Mouse (Mus musculus) intestine, postnatal 0 days (tissue): ENCODE results near the gene Bckdk. TPM values are rescaled to one million over a fixed set of nuclear protein-coding genes. Genes with fewer than 3 reads are reported as not detected.
A peak's percentile ranks its signal among the peaks of the same experiment; 100 is the strongest.

Source experiments
- ATAC-seq: fragments of 200-750 bp; cut with Nextera tagmentation; 2 replicates; pipeline ENCODE4 v1.8.0; 2017; ENCODE audit warnings: mild to moderate bottlenecking, moderate TSS enrichment, moderate library complexity
- H3K27ac ChIP-seq: fragments of 300-500 bp; sonication (generic); 2 replicates; pipeline ENCODE4 v1.5.1; 2014; ENCODE audit warnings: mild to moderate bottlenecking, low read depth, low read length, moderate library complexity
- H3K27me3 ChIP-seq: fragments of 300-500 bp; sonication (generic); replicated peaks from 2 replicates; pipeline ENCODE4 v1.6.1; 2014; ENCODE audit warnings: low read length, mixed read lengths; ENCODE audit not compliant: control insufficient read depth, insufficient read depth
- H3K36me3 ChIP-seq: fragments of 300-500 bp; sonication (generic); 2 replicates; pipeline ENCODE4 v1.6.1; 2014; ENCODE audit warnings: mild to moderate bottlenecking, moderate library complexity; ENCODE audit not compliant: control insufficient read depth, insufficient read depth
- H3K4me1 ChIP-seq: fragments of 300-500 bp; sonication (generic); replicated peaks from 2 replicates; pipeline ENCODE4 v1.6.1; 2014; ENCODE audit warnings: antibody characterized with exemption, low read length, mixed read lengths; ENCODE audit not compliant: control insufficient read depth, insufficient read depth
- H3K4me2 ChIP-seq: fragments of 300-500 bp; sonication (generic); replicated peaks from 2 replicates; pipeline ENCODE4 v1.6.1; 2014; ENCODE audit warnings: low read depth, mild to moderate bottlenecking, moderate library complexity
- H3K4me3 ChIP-seq: fragments of 300-500 bp; sonication (generic); 2 replicates; pipeline ENCODE4 v1.5.1; 2014; ENCODE audit warnings: low read depth, low read length
- H3K9ac ChIP-seq: fragments of 300-500 bp; sonication (generic); 2 replicates; pipeline ENCODE4 v1.6.1; 2014; ENCODE audit warnings: mild to moderate bottlenecking, low read depth, low read length
- H3K9me3 ChIP-seq: fragments of 300-500 bp; sonication (generic); 2 replicates; pipeline ENCODE4 v1.6.1; 2016; ENCODE audit warnings: mixed run types; ENCODE audit not compliant: control insufficient read depth
- CTCF ChIP-seq: sonication (generic); IDR thresholded peaks from 2 replicates; pipeline ENCODE4 v1.5.1; 2016; ENCODE audit warnings: low read depth, mild to moderate bottlenecking, control low read depth, antibody characterized with exemption, moderate library complexity
- WGBS: fragments of 180-500 bp; shearing (Covaris S2); extraction: QIAGEN DNeasy Blood & Tissue Kit; methylation state at CpG from one replicate; pipeline ENCODE4 v1.1.7; 2014; 5-methylcytosine and 5-hydroxymethylcytosine counted together
- polyA plus RNA-seq: library from polyadenylated mRNA; unstranded; fragments of >200 nt; fragmentation: Nextera tagmentation; extraction: Ambion mirVana; gene quantifications from 2 replicates; pipeline ENCODE4 v1.2.1, GENCODE M21; 2015

Bckdk gene
- polyA plus RNA-seq, 1 experiment from 2014 or later = 94.0 TPM

DNA sequence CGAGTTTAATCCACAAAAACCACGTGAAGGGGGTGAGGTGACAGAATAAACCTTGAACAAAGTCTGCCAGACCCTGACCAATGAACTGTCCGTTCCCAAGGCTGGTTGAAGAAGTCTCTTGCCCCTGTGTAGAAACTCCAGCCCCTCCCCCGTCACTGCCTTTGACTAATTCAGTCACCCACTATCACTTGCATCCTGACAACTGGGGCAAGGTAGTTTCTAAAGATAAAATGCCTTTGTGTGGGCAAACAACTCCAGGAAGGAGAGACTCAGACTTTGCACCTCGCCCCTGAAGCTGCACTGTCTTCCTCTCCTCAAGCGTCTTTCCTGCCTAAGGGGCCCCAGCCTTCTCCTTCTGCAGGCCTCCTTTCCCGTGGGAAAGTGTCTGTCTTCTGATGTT is 3.9 kb upstream of the Bckdk start:
- H3K9ac ChIP-seq = peak overlapping the region; percentile 31; the same call in 1 of the 2 replicates
- no peak overlapping the region for H3K4me3 ChIP-seq
- H3K27me3 ChIP-seq = no peaks in the 10 kb centered on the region
- TF ChIP-seq CTCF = no peak
- H3K4me2 ChIP-seq = peak overlapping the region; percentile 46
- no peaks in the 10 kb centered on the region for H3K9me3 ChIP-seq
- 18% methylated on average over 7 of the region's 7 CpGs for WGBS
- peaks cover 4% of the 10 kb centered on the region; the same call in 1 of the 2 replicates for H3K4me1 ChIP-seq
- H3K36me3 ChIP-seq = no peaks in the 10 kb centered on the region
- peak overlapping the region; percentile 82 for H3K27ac ChIP-seq
- peak; percentile 49 for ATAC-seq

DNA sequence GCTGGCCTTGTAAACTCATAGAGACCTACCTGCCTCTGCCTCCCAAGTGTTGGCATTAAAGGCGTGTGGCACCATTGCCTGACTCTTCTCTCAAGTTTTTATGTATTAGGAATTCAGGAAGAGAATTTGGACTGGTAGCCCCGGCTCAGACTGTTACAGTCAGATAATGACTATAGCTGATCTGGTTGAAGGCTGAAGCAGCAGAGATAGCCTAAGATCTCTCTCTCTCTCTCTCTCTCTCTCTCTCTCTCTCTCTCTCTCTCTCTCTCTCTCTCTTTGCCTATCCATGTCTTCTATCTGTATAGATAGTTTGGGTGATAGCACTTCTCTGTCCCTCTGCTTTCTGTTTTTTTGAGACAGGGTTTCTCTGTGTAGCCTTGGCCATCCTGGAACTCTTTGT is 2.1 kb upstream of the Bckdk start:
- Histone ChIP-seq H3K4me1 (no peaks in the 10 kb centered on the region), H3K27me3 (no peaks in the 10 kb centered on the region), H3K4me3 (no peak overlapping the region), H3K36me3 (peaks cover 17% of the 10 kb centered on the region), H3K4me2 (no peak overlapping the region), H3K9ac (no peak overlapping the region), H3K27ac (no peak overlapping the region), H3K9me3 (no peaks in the 10 kb centered on the region)
- TF ChIP-seq CTCF = no peak
- WGBS = 75% methylated on average over 2 of the region's 2 CpGs
- ATAC-seq = no peak

DNA sequence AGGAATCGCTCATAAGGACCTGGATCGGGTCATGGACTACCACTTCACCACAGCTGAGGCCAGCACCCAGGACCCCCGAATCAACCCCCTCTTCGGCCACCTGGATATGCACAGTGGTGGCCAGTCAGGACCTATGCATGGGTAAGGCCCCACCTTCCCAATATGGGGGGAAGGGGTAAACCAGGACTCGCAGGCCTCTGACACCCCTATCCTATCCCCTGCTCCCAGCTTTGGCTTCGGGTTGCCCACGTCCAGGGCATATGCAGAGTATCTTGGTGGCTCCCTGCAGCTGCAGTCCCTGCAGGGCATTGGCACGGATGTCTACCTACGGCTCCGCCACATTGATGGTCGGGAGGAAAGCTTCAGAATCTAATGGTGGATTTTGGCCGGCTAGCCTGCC is 4.1 kb downstream of the Bckdk start:
- Histone ChIP-seq H3K4me1 (peaks cover 4% of the 10 kb centered on the region; the same call in 1 of the 2 replicates), H3K36me3 (peaks cover 39% of the 10 kb centered on the region), H3K9me3 (no peaks in the 10 kb centered on the region), H3K4me3 (no peak overlapping the region), H3K27ac (no peak overlapping the region), H3K4me2 (no peak overlapping the region), H3K9ac (no peak overlapping the region), H3K27me3 (no peaks in the 10 kb centered on the region)
- TF ChIP-seq CTCF = no peak
- ATAC-seq = no peak
- WGBS = 94% methylated on average over 12 of the region's 12 CpGs

DNA sequence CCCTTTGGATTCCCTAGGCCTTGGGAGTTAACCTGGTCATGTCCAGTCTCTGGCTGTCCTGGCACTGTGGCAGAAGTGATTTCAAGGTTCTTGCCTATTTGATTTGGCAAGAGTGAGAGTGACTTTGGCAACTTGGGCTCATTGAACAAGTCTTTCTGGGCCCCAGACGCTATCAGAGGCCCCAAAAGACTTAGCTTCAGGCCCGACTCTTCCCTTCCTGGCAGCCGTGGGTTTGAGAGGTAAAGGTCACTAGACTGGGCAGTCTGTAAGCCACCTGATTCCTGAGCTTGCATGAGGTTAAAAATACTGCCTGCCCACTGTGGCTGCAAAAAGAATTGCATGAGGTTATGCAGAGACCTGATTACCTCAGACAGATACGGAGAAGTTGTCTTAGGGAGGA is 4.8 kb downstream of the Bckdk start:
- Histone ChIP-seq H3K9me3 (no peaks in the 10 kb centered on the region), H3K4me1 (peaks cover 4% of the 10 kb centered on the region; the same call in 1 of the 2 replicates), H3K27ac (peak overlapping the region; percentile 46; the same call in 1 of the 2 replicates), H3K4me2 (no peak overlapping the region), H3K9ac (no peak overlapping the region), H3K27me3 (no peaks in the 10 kb centered on the region), H3K36me3 (peaks cover 39% of the 10 kb centered on the region), H3K4me3 (no peak overlapping the region)
- 64% methylated on average over 4 of the region's 4 CpGs for WGBS
- TF ChIP-seq CTCF = no peak
- no peak for ATAC-seq

DNA sequence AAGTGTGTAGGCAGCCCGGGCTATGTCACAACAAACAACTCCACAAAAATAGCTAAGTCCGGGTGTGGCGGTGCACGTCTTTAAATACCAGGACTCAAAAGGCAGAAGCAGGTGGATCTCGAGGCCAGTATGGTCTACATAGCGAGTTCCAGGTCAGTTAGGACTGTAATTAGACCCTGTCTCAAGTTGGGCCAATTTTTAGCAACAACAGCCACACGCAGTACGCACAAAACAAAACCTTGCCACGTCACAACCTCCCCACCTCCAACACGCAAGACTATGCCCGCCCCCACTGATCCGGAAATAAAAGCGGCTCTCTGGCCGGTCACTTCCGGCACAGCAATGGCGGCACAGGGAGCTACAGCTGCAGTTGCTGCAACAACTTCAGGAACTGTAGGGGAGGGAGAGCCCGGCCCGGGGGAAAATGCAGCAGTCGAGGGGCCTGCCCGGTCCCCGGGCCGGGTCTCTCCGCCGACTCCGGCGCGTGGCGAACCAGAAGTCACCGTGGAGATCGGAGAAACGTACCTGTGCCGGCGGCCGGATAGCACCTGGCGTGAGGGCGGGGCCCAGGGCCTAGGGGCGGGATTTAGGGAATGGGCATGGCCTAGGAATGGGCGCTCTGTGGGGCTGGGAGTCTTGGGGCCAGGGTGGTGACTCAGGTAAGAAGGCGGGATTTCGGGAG is 8.4 kb downstream of the Bckdk start, which contains the start of gene Kat8:
TSS of gene Kat8 (plus strand) at position 327 of the 682 bp plus-strand sequence.
- H3K4me1 ChIP-seq = peaks cover 4% of the 10 kb centered on the region; the same call in 1 of the 2 replicates
- no peaks in the 10 kb centered on the region for H3K9me3 ChIP-seq
- H3K27me3 ChIP-seq = no peaks in the 10 kb centered on the region
- peak within 1 kb of the TSS; percentile 74 for H3K4me2 ChIP-seq
- H3K36me3 ChIP-seq = peaks cover 28% of the 10 kb centered on the region
- H3K27ac ChIP-seq = peak within 1 kb of the TSS; percentile 77
- under 1% methylated on average over 40 of the region's 40 CpGs for WGBS
- H3K9ac ChIP-seq = peak within 1 kb of the TSS; percentile 64
- peak within 1 kb of the TSS; percentile 82 for H3K4me3 ChIP-seq
- no peak for TF ChIP-seq CTCF
- peak; percentile 95 for ATAC-seq

DNA sequence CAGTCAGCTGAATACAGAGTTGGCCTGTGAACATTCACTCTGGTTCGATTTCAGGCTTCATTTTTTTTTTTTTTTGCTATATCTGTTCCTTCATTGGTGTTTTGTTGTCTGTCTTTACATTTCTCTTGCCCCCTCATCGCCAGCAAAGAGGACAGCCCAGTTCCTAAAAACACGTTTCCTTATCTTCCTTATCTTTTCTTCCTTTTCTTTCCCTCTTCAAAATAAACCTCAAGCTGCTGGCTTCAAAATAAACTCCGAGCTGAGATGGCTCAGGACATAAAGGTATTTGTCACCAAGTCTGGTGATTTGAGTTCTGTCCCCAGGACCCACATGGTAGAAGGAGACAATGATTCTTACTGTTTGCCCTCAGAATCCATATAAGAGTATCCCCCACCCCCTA is 9.1 kb downstream of the Bckdk start:
- Histone ChIP-seq H3K27ac (peak overlapping the region; percentile 77), H3K4me3 (peak overlapping the region; percentile 82), H3K9me3 (no peaks in the 10 kb centered on the region), H3K4me1 (peaks cover 4% of the 10 kb centered on the region; the same call in 1 of the 2 replicates), H3K36me3 (peaks cover 22% of the 10 kb centered on the region), H3K4me2 (peak overlapping the region; percentile 74), H3K9ac (peak overlapping the region; percentile 64), H3K27me3 (no peaks in the 10 kb centered on the region)
- no peak for TF ChIP-seq CTCF
- 7% methylated on average over 4 of the region's 4 CpGs for WGBS
- no peak for ATAC-seq
